Mouse (Mus musculus) cerebellum, adult 2 months (tissue): ENCODE data around the gene Grid1.

Source experiments
- CTCF ChIP-seq: fragments of 200-500 bp; IDR thresholded peaks from 2 replicates; pipeline ENCODE4 v1.5.1; 2011; ENCODE audit warnings: low read depth, mild to moderate bottlenecking, control low read depth, low read length, moderate library complexity, borderline replicate concordance; ENCODE audit not compliant: insufficient read depth
- POLR2A ChIP-seq: fragments of 200-500 bp; IDR thresholded peaks from 2 replicates; pipeline ENCODE4 v1.6.1; 2011; ENCODE audit warnings: low read length, control low read depth, borderline replicate concordance; ENCODE audit not compliant: insufficient read depth

DNA sequence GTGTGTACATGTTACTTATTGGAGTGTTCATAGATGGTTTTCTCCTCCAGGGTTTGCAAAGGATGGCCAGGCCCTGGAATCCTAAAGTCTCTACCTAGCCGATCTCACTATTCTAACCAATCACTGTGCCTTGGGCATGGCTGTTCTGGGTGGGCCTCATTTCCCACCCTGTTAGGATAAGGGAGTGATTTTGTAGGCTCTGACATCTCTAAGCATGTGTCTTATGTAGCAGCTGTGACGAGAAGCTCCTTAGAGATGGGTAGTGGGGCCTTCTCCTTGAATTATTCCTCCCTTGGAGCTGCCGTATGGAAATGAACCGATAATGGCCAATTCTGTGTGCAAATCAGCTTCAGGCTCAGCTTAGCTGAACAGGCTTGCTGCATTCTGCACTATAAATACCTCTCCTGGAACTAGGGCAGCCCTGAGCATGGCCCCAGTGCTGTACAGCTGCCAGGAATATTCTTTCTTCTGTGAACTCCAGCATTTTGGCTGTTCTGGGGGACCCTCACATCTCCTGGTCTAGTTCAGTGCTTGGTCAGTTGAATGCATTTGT is 143.8 kb downstream of the Grid1 start:
- no peak for TF ChIP-seq POLR2A
- TF ChIP-seq CTCF: no peak
